ENCODE assay signal across 11 mouse cellular contexts in genomic region chr16:10741082-10741481, GRCm38 (mm10). TPM values are rescaled to one million over a fixed set of nuclear protein-coding genes. Genes with fewer than 3 reads are reported as not detected.
DNase-seq lines count a peak whose midpoint lies in the region; ATAC-seq lines count a peak whose summit lies in the region.
"Had no signal": no experiment of that assay in that cellular context is flagged by ENCODE, and none has a peak within 500 bp of the region (broad histone marks: within the 10 kb centered on the region; RNA-seq: fewer than 3 reads in every experiment).

No protein-coding gene starts in this region.

- no peak overlapping the region for H3K4me3 ChIP-seq in lung, embryonic 16.5 days (ENCODE audit: low read length)
- no peak overlapping the region for H3K4me3 ChIP-seq in hindbrain, embryonic 12.5 days
- H3K4me3 ChIP-seq: heart, embryonic 15.5 days; myocyte had no signal

- 64% methylated on average over 2 of the region's 2 CpGs for WGBS in lung, embryonic 16.5 days
- 87% methylated on average over 2 of the region's 2 CpGs for WGBS in hindbrain, embryonic 12.5 days

- no peak overlapping the region for H3K9ac ChIP-seq in lung, embryonic 16.5 days (ENCODE audit: low read length)
- H3K9ac ChIP-seq in hindbrain, embryonic 12.5 days = no peak overlapping the region
- H3K9ac ChIP-seq: heart, embryonic 15.5 days had no signal

- peak; percentile 47 for DNase-seq in kidney, adult 11 months
- no peak for DNase-seq in kidney, postnatal 4 days
- DNase-seq in 416B (ENCODE audit: low read depth) = peak; percentile 30
- peak; percentile 62 for DNase-seq in T-cell, adult 2 months (ENCODE audit: low spot score)
- no peak for DNase-seq in cerebellum, postnatal 25 days

- H3K4me1 ChIP-seq in lung, embryonic 16.5 days (replicated peaks; ENCODE audit: control insufficient read depth, insufficient read depth, low read length) = peaks cover 35% of the 10 kb centered on the region
- H3K4me1 ChIP-seq in hindbrain, embryonic 12.5 days = 0 out of 2 replicates have a peak, but pooled peaks cover 2% of the 10 kb centered on the region

- no peaks in the 10 kb centered on the region for H3K27me3 ChIP-seq in lung, embryonic 16.5 days (ENCODE audit: control insufficient read depth, insufficient read depth, low read depth, low read length)
- no peaks in the 10 kb centered on the region for H3K27me3 ChIP-seq in hindbrain, embryonic 12.5 days
- H3K27me3 ChIP-seq: heart, embryonic 15.5 days had no signal

- peak; percentile 74 for ATAC-seq in lung, embryonic 16.5 days (ENCODE audit: low read depth)
- ATAC-seq in hindbrain, embryonic 12.5 days (ENCODE audit: low FRiP score) = no peak
- ATAC-seq in erythroblast, adult 5-6 weeks (replicated peaks; ENCODE audit: low FRiP score, poor library complexity, severe bottlenecking) = no peak

- no peaks in the 10 kb centered on the region for H3K9me3 ChIP-seq in lung, embryonic 16.5 days (ENCODE audit: control insufficient read depth, low read length)
- H3K9me3 ChIP-seq in hindbrain, embryonic 12.5 days (replicated peaks) = no peaks in the 10 kb centered on the region
- H3K9me3 ChIP-seq: heart, embryonic 15.5 days had no signal

- H3K27ac ChIP-seq in lung, embryonic 16.5 days (ENCODE audit: low read length) = peak overlapping the region; percentile 58
- H3K27ac ChIP-seq in hindbrain, embryonic 12.5 days = no peak overlapping the region
- H3K27ac ChIP-seq: heart, embryonic 15.5 days had no signal

- no peaks in the 10 kb centered on the region for H3K36me3 ChIP-seq in lung, embryonic 16.5 days (ENCODE audit: control insufficient read depth, insufficient read depth, low read length)
- 0 out of 2 replicates have a peak, but pooled peaks cover 4% of the 10 kb centered on the region for H3K36me3 ChIP-seq in hindbrain, embryonic 12.5 days
- H3K36me3 ChIP-seq: heart, embryonic 15.5 days had no signal

- no peak overlapping the region for H3K4me2 ChIP-seq in lung, embryonic 16.5 days (ENCODE audit: low read depth, low read length)
- no peak overlapping the region for H3K4me2 ChIP-seq in hindbrain, embryonic 12.5 days (replicated peaks)
- H3K4me2 ChIP-seq: heart, embryonic 15.5 days had no signal

RNA-seq across cellular contexts. Expression of gene Socs1, which starts 44.3 kb away (rescaled TPM):
- 6.8 and 8.7 TPM in 2 replicates for polyA plus RNA-seq in lung, embryonic 16.5 days (2015; fragmentation: Nextera tagmentation; extraction: Ambion mirVana)
- polyA plus RNA-seq in hindbrain, embryonic 12.5 days (2016; fragmentation: Nextera tagmentation; extraction: Ambion mirVana) = 5.4 and 6.4 TPM in 2 replicates
- 0.84 TPM in 1 of 2 replicates, not detected in the other for total RNA-seq in erythroblast, adult 5-6 weeks (2015; ENCODE audit: low replicate concordance)
- total RNA-seq in erythroblast, adult 5-6 weeks (2017; ENCODE audit: low replicate concordance) = 0.56 and 1.2 TPM in 2 replicates

RNA-seq across cellular contexts. Expression of gene Tnp2, which starts 47.4 kb away (rescaled TPM):
- not detected in 2 replicates for polyA plus RNA-seq in lung, embryonic 16.5 days (2015; fragmentation: Nextera tagmentation; extraction: Ambion mirVana)
- not detected in 2 replicates for polyA plus RNA-seq in hindbrain, embryonic 12.5 days (2016; fragmentation: Nextera tagmentation; extraction: Ambion mirVana)
- total RNA-seq in erythroblast, adult 5-6 weeks (2015; ENCODE audit: low replicate concordance) = not detected in 2 replicates
- total RNA-seq in erythroblast, adult 5-6 weeks (2017; ENCODE audit: low replicate concordance) = not detected in 2 replicates
- total RNA-seq: left cerebral cortex, postnatal 25 days had no signal
- polyA plus RNA-seq: heart, embryonic 15.5 days had no signal

RNA-seq across cellular contexts. Expression of gene Prm3, which starts 49.6 kb away (rescaled TPM):
- polyA plus RNA-seq in lung, embryonic 16.5 days (2015; fragmentation: Nextera tagmentation; extraction: Ambion mirVana) = not detected in 2 replicates
- not detected in 2 replicates for polyA plus RNA-seq in hindbrain, embryonic 12.5 days (2016; fragmentation: Nextera tagmentation; extraction: Ambion mirVana)
- total RNA-seq in erythroblast, adult 5-6 weeks (2015; ENCODE audit: low replicate concordance) = not detected in 2 replicates
- not detected in 2 replicates for total RNA-seq in erythroblast, adult 5-6 weeks (2017; ENCODE audit: low replicate concordance)
- total RNA-seq: left cerebral cortex, postnatal 25 days had no signal
- polyA plus RNA-seq: heart, embryonic 15.5 days; myocyte had no signal

RNA-seq across cellular contexts. Expression of gene Prm2, which starts 54.9 kb away (rescaled TPM):
- not detected in 2 replicates for polyA plus RNA-seq in lung, embryonic 16.5 days (2015; fragmentation: Nextera tagmentation; extraction: Ambion mirVana)
- not detected in 2 replicates for polyA plus RNA-seq in hindbrain, embryonic 12.5 days (2016; fragmentation: Nextera tagmentation; extraction: Ambion mirVana)
- total RNA-seq in erythroblast, adult 5-6 weeks (2015; ENCODE audit: low replicate concordance) = not detected in 2 replicates
- not detected in 2 replicates for total RNA-seq in erythroblast, adult 5-6 weeks (2017; ENCODE audit: low replicate concordance)
- total RNA-seq: left cerebral cortex, postnatal 25 days had no signal
- polyA plus RNA-seq: heart, embryonic 15.5 days; myocyte had no signal

Comparison
In these comparisons a context has a peak if more than half of its experiments do, and no peak if none do; other contexts are left out.
1. DNase-seq: peak in kidney, adult 11 months (single experiment), 416B (single experiment) and T-cell, adult 2 months (single experiment); none in kidney, postnatal 4 days (0 of 2) and cerebellum, postnatal 25 days (0 of 2).